Mouse (Mus musculus): ENCODE measurements at regions not wholly inside any gene's neighbourhood (a gene's known extent, or its start where the extent isn't known, plus 50 kb on each side); places are given as distances from the start of the nearest gene placed in this dataset.

DNA sequence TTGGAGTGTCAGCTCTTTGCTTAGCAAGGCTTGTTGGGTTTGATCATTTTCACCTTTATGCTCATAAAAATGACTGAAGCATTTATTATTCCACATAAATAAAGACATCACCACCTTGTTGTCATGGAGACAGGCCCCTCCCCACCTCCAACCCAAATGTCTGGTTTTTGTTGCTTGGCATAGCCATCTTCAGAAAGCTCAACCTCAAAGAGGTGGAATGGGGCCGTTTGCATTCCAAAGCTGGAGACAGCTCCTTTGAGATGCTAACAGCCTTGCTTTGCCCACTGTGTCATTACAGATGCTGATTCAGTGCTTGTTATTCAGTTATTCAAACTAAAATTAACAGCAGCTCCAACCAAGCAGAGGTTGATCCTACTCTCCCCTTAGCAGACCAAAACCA is 51.9 kb upstream of the Lgalsl start:
- no peak for DNase-seq (ENCODE audit: low read depth, low spot score)

DNA sequence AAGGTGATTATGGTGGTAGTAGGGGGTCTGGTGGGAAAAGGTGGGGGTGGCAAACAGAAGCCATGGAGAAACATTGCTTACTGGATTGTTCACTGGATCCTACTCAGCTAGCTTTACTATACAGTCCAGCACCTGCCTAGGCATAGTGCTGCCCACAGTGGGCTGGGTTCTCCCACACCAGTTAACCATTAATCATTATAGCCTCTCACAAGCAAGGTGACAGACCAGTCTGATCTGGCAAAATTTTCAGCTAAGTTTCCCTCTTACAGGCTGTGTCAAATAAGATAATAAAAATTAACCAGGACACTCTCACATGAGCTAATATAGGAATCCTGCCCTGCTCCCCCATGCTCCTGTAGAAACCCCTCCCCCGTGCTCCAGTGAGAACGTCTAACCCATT is 53.1 kb upstream of the Lgalsl start:
- no peak for DNase-seq (ENCODE audit: low read depth, low spot score)

DNA sequence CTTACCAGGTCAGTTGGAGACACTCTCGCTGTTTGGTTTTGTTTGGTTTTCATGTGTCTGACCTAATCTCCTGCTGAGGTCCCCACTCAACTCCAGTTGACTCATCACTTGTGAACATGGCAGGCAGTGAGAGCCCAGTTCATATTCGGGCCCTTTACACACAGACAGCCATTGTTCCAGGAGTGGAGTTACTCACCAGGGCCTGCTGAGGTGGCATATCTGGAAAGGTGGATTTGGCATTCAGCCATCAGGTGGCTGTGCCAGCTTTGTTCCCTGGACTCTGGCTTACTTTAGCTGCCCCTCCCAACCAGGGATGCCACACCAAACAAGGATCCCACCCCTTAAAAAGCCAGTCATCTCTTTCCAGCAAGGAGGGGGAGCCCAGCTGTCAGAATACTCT is 56.2 kb upstream of the Lgalsl start:
- no peak for DNase-seq (ENCODE audit: low read depth, low spot score)

DNA sequence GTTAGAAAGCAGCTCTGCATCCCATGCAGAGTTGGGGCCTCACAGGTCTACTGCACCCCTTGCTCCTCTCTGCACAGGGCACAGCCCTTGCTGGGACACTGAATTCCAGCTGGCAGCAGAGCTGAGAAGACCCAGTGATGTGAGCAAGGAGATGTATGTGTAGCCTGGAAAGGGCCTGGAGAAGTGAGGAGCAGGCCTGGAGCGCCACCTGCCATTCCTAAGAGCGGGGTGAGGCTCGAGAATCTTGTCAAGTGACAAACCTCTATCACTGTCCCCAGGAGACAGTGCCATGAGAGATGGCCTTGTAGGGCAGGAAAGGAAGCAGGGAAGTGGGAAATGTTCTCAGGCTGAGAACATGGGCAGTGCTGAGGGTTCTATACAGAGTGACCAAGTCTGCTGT is 59.6 kb upstream of the Lgalsl start:
- DNase-seq (ENCODE audit: low read depth, low spot score): no peak

DNA sequence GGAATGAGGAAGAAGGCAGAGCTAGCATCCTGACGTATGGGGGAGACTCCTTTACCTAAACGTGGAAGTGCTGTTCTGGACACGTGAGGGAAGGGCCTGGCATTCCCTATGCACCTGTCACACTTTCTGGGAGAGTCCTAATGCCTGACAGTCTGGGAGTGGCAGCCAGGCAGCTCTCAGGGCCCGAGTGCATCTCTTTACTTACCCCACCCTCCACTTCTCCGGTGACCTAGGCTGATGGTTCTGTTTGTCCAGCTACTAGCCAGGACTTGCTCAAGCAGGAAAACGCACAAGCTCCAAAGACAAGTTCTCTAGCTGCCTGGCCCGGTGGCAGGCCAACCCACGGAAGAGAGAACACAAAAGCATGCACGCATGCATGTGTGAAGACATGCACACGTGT is 60.9 kb upstream of the Lgalsl start:
- DNase-seq (ENCODE audit: low read depth, low spot score): no peak

DNA sequence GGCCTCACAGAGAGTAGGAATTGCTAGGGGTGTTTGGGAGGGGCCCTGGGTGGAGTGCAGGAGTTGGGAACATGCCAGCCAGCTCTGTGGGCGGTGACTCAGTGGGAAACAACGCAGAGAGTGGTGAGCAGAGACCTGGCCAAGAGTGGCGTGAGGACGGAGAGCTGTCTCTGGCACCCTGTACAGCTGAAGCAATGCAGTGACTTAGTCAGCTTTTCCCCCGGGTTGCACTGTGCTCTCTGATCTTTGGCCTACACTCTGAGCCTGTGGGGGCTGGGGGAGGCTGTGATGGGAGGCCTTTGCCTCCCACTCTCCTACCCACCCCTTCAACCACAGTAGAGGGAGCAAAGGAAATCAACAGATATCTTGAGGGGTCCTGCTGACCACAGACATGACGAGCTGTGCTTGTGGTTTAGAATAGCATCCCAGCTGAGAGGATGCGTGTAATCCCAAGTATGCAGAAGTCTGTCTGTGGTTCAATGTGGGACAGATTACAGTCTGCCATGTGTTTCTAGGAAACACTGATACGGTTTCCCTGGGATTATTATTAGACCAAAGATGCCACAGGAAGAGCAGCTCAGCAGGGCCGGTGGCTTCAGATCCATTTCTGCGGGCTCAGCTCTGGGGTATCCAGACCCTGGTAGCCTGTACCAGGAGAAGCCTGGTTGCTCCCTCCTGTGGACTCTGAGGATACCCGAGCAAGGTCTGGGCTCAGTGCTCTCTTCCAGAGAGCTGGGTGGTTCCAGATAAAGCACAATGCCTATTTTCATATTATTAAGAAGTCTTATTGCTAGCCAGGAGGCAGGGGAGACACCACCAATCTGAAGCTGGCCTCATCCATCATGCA is 65.6 kb upstream of the Lgalsl start:
- DNase-seq (ENCODE audit: low read depth, low spot score): peak; percentile 14

DNA sequence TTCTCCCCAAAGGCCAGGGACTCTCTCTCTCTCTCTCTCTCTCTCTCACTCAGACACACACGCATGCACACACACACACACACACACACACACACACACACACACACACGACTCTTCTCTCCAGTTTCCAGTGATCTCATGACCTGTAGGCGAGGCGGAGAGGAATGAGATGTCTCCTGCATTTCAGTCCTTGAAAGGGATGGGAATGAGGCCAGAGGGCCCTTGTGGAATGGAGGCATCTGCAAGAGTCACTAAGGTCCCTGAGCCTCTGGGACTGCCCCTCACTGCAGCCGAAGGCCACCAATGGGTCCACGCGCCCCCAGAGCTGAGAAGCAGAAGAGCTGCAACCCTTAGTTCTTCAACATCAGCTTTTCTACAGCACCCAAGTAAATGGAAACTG is 66.6 kb upstream of the Lgalsl start:
- no peak for DNase-seq (ENCODE audit: low read depth, low spot score)

DNA sequence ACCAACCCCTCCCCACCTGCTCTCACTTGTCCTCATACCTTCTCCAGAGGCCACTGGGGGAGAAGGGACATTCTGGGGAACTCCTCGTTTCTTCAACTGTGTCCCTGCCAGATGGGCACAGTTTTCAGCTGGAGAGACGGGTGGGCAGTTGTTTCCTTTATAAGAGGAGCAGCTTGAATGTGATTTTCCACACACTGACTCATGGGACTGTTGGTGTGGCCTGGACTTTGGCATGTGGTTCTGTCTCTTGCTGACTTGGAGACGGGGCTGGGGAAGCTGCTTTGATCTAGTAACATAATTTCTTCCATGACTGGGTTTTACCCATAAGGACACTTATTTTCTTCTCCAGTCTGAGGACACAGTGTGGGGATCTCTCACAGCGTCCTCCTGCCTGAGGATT is 67.7 kb upstream of the Lgalsl start:
- DNase-seq (ENCODE audit: low read depth, low spot score): no peak

DNA sequence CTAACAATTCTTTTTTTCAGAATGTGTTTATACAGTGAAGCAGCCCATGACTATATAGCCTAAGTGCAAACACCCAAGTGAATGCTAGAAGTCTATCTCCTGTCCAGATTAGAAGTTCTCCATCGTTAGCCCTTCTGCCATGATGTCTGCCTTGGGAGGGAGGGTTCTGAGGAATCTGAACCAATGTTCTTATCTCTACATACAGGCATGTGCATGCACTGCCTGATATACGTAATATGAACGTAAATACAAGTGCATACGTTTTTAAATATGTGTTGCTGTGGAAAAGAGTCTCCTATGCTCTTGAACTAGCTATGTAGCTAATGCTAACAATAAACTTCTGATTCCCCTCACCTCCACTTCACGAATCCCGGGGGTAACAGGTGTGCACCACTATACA is 68.9 kb upstream of the Lgalsl start:
- no peak for DNase-seq (ENCODE audit: low read depth, low spot score)

DNA sequence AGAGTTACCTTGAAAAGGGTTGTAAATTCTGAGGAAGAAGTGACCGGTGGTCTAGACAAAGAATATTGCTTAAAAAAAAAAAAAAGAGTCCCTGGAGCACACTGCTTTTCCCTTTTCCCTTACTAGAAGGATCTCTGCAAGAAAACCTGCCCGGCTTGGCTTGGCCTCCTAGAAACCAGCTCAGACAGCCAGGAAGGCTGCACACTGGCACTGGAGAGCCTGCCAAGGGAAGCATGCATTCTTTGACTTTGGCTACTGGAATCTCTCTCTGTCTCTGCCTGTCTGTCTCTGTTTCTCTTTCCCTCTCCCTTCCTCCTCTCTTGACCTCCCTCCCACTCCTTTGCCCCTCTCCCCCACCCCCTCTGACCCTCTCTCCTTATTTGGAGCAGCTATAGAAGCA is 71.1 kb upstream of the Lgalsl start:
- no peak for DNase-seq (ENCODE audit: low read depth, low spot score)

DNA sequence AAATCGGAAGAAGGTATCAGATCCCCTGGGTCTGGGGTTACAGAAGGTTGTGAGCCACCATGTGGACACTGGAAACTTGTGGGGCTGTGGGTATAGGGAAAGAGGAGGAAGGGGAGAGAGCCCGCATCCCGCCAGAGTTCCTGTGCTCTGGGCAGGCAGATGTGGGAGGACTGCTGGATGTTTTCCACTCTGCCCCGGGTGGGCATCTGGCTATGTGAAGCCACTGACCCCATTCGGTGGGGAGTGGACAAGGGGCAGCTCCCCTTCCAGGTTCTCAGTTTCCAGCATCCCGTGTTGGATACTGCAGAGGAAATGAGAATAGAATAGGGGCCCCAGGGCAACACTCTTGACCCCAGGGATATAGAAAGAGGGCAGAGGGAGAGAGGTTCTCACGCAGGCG is 72.1 kb upstream of the Lgalsl start:
- DNase-seq (ENCODE audit: low read depth, low spot score): no peak

DNA sequence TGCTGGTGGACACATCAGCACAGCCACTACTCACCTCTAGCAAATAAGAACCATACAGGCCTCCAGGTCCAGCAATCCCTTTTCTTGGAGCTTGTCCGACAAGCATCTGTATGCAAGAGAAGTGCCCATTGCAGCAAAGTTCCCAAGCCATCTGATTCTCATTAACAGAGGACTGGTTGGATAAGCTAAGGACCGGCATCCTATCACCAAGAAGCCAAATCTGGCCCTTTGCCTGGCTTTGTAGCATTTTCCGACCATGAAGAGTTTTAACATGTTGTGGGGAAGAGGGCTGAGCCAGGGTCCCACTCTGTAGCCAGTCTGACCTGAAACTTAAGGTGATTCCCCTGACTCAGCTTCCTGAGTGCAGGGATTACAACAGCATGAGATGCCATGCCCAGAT is 77.1 kb upstream of the Lgalsl start:
- DNase-seq (ENCODE audit: low read depth, low spot score): no peak

DNA sequence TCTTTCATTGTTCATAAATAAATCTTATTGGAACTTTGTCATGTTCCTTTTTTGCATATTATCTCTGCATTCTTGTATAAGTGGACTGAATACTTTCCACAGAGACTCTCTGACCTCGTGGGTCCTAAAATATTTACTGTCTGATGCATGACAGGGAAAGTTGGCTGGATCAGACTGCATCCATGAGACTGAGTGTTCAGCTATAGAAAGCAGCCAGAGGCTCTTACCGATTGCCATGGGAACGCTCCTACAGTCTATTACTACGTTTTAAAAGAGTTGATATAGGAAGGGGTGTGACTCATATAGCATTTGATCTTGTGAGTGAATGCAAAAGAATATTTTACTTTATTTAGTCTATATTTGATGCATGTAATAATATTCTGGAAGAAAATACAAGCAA is 77.6 kb upstream of the Lgalsl start:
- no peak for DNase-seq (ENCODE audit: low read depth, low spot score)

DNA sequence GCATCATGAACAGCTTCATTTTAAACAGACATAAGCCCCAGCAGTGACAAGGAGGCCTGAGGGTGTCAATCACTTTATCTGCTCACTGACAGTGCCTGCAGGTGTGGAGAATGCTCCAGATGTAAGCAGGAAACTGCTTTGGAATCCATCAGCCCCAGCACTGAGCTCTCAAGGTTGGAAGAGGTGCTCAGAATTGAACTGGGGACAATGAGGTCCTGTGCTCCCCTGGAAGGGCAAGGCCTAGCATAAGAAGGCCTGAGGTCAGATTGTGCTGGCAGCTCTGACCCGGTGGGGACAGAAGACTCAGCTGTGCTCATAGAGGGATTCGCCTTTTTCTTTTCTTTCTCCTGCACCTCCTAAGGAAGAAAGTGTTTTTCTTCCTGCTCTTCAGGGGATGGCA is 82.2 kb upstream of the Lgalsl start:
- no peak for DNase-seq (ENCODE audit: low read depth, low spot score)

DNA sequence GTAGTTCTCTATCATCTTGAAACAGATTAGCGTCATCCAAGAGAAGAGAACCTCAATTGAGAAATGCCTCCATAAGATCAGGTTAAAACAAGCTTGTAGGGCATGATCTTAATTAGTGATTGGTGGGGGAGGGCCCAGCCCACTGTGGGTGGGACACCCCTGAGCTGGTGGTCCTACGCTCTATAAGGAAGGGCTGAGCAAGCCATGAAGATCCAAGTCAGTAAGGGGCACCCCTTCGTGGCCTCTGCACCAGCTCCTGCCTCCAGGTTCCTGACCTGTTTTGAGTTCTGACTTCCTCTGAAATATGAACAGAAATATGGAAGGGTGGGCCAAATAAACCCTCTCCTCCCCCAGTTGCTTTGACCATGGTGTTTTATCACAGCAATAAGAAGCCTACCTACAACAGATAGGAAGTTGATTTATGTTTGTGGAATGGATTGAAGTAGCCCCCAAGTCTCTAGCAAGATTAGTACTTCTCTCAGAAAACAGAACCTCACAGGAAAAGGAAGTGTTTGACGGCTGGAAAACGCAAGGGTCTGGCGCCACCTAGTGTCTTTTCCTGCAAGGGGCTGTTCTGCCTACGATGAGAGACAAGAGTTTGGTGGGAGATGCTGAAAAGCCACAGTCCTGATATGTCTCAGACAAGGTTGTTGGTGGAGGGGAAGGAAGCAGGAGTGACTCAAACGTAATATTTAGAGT is 82.9 kb upstream of the Lgalsl start:
- DNase-seq (ENCODE audit: low read depth, low spot score): peak; percentile 82

DNA sequence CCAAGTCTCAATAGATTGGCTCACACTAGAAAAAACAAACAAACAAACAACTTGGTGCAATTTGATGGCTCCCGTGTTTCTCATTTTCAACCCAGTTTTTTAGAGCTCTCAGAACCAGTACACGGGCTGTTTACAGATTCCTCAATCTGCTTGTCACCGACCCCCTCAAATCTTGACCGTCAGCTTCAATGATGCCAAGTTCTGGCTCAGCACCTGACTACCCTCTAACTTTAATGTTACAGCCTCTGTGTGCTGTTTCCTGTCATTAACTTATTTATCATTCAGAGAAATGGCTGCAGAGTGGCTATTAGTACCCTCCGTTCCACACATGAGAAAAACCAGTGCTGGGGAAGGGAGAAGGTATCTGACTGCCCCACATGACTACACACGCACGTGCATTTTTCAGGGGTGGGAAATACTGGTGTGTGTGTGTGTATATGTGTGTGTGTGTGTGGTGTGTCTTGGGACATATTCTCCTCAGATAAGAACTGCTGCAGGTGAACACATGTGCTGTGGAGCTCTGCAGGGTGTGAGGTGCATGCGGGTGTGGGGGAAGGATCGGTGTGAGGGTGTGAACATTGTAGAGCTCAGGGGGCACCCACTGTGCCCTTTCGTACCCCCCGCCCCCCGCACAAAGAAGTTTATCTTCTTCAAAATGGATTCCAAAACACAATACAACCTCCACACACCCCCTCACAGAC is 83.6 kb upstream of the Lgalsl start:
- peak; percentile 7 for DNase-seq (ENCODE audit: low read depth, low spot score)

DNA sequence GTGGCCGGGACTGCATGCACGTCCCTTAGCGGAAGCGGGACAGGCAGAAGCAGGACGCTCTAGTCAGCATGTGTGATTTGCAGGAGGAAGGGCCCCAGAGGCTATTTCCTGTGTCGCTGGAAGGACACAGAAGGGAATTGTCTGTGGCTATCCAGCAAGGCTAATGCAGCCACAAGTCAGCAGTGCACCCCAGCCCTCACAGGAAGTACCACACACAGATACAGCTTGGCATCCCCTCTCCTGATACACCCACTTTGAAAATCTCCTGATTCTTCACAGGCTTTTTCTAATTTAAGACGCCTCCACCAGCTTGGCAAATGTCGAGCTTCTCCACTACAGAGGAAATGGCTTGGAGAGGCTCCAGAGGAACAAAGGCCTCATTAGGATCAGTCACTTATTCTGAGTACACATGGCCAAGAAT is 84.3 kb upstream of the Lgalsl start:
- peak; percentile 19 for DNase-seq (ENCODE audit: low read depth, low spot score)

DNA sequence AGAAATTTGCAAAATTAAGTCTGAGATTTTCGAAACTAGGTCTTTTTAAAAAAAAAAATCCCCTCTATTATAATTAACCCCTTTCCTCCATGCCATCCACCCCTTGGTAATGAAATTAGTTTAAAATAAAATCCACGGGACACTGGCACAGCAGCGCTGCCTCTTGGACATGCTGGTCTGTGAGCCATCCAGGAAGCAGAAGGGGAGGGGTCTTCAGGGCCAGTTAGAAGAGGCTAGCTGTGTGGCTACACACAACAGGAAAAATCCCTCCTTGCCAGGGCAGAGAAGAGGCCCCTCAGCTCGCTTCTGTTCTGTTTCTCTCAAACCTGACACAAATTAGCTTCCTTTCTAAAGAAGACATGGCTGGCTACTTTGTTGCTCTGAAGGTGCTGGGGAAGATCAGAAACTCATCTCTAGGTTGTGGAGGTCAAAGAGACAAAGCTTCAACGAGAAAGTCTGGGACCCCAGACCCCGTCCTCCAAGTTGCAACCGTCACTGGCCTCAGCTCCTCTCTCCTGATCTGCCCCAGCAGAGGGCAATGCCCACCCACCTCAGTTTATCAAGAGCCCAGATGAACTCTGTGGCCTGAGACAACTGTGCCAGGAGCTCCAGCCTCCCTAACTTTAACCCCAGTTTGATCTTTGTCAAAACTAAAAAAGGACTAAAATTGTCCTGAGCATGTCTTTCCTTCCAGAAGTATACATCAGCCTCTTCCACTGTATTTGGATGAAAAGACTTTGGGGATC is 85.0 kb upstream of the Lgalsl start:
- DNase-seq (ENCODE audit: low read depth, low spot score): no peak

DNA sequence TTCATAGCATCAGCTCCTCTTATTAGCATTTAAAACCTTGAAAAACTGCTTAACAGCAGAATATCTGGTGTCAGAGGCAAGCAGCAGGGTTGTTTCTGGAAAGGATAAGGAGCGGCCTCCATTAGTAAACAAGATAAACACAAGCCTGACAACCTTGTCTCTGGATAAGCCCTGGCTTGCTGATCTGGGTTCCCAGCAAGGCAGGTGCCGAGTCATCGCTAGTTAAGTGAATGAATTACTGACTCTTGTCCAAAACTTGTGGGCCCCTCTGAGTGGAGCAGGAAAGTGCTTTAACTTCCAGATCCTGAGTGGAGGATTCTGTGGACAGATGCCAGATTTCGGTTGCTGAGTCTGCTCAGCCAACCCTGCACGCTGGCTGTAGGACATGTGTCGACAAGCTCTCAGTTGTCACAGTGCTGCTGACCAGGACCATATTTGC is 85.6 kb upstream of the Lgalsl start:
- no peak for DNase-seq (ENCODE audit: low read depth, low spot score)

DNA sequence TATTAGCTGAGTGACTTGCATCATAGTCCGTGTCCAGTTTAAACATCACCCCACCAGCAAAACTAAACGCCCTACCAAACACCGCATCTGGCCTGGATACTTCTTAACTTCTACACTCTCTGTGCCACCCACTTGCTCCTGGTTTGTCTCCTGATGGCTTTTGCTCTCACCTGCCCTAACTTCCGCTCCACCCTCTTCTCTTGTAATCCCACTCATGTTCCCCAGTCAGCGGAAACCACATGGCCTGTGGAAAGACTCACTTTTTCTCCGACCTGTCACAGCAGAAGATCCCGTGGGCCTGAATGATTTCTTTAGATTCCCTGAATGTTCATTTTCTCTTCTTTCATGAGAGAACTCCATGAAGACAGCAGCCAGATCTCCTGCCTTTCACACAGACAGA is 86.1 kb upstream of the Lgalsl start:
- no peak for DNase-seq (ENCODE audit: low read depth, low spot score)

DNA sequence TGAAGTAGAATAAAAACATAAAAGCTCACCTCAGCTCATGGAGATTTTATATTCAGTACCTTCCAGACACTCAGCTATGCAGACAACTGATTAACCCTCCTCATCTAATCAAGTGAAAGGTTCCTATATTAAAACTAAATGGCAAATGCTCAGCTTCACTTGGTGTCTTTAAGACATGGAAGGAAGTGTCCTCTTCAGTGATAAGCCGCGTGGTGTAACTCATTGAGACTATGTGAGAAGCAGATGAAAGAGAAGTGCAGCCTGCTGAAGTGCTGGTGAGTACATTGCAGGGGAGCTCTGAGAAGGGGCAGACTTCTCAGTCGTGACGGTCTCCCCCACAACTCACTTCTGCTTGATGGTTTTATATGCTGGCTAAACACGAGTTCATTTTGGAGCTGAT is 86.6 kb upstream of the Lgalsl start:
- DNase-seq (ENCODE audit: low read depth, low spot score): no peak

DNA sequence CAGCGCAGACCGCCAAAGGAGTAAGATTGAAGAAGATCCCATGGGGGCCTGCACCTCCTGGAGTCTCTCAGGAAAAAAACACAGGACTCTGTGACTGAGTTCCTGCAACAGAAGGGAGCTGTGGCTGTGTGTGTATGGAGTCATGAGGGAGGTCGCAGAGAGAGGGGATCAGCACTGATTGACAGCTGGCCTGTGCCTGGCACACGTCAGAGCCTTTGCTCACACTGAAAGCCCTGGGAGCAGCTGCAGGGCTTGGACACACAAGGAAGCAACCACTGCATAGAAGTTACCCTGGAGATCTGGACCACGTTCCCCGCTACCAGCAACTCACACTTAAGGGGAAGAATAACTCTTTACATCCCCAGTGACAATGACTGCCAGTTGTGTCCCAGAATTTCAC is 92.3 kb upstream of the Lgalsl start:
- DNase-seq (ENCODE audit: low read depth, low spot score): no peak

All from CD4-positive helper T cell, adult 2 months (primary cell).